8 mouse cellular contexts compared by ENCODE assay signal in the genomic region with DNA sequence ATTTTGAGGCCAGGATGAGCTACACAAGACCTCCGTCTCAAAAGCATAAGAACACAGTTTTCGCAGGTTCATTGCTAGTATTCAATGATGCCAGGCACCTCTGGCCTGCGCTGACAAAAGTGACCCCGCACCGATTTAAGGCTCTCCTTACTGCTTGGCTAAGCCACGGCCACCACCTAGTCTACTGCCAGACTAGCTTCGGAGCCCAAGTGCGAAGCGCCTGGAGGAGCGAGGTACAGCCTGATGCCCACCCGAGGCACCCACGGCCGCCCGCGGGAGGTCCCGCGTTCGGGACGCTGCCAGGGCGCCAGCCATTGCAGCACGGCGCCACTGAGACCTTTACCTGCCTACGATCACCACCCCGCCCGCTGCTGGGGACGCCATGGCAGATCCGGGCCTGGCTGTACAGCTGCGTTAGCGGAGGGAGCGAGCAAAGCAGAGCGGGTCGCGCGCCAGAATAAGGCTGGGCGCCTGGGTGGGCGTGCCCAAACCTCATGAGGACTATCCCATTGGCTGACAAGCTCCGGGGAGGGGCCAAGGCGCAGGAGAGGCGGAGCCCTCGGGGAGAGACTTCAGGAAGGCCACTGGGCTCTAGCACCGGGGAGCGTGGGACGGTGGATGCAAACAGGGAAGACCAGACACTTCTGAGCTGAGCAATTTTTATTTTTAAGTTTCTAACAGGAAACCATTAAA. TPM values are rescaled to one million over a fixed set of nuclear protein-coding genes. Genes with fewer than 3 reads are reported as not detected.
DNase-seq lines count a peak whose midpoint lies in the region; ATAC-seq and TF ChIP-seq lines count a peak whose summit lies in the region.

A gene (minus strand): TSS at position 465 of the 693 bp plus-strand sequence.

- no peak for TF ChIP-seq CTCF in CH12.LX (conservative IDR thresholded peaks at IDR 0.05 in 1 of 2, IDR thresholded peaks at IDR 0.05 in 1 of 2; ENCODE audit: low read depth in 2 of 2, low read length in 2 of 2)

- in situ Hi-C loops in CH12.LX (cut with MboI; ENCODE audit: low pct_ligation_motif_present, low pct_unique_long_range_greater_than_20kb, low sequenced_read_pairs), result loop anchor here (25.0 kb wide), 1 partner anchor 514 kb away; no protein-coding TSS in a partner anchor

- peak; percentile 100 for ATAC-seq in forebrain, embryonic 11.5 days (replicated peaks; ENCODE audit: low FRiP score)
- peak; percentile 100 for ATAC-seq in heart, embryonic 16.5 days (replicated peaks; ENCODE audit: extremely low read depth, insufficient read depth, low FRiP score)
- ATAC-seq in liver, embryonic 15.5 days (ENCODE audit: insufficient read depth), result peak; percentile 99
- peak; percentile 100 for ATAC-seq in neural tube, embryonic 12.5 days (ENCODE audit: low FRiP score, low read depth)

- H3K4me3 ChIP-seq in CH12.LX (replicated peaks in 1 of 3; ENCODE audit: low read depth in 2 of 3, low read length in 2 of 3, poor library complexity in 1 of 3), result peak within 1 kb of the TSS; percentile 65 to 76 (median 65)
- peak within 1 kb of the TSS; percentile 47 for H3K4me3 ChIP-seq in forebrain, embryonic 11.5 days (ENCODE audit: low read depth, low read length)
- H3K4me3 ChIP-seq in heart, embryonic 16.5 days (ENCODE audit: low read length), result peak within 1 kb of the TSS; percentile 69
- H3K4me3 ChIP-seq in liver, embryonic 15.5 days (replicated peaks), result peak within 1 kb of the TSS; percentile 69
- H3K4me3 ChIP-seq in neural tube, embryonic 12.5 days, result peak within 1 kb of the TSS; percentile 64

- H3K79me2 ChIP-seq in CH12.LX (replicated peaks; ENCODE audit: control insufficient read depth, extremely low read depth, insufficient read depth, poor library complexity, severe bottlenecking), result no peaks in the 10 kb centered on the region

- H3K27me3 ChIP-seq in CH12.LX (replicated peaks), result no peaks in the 10 kb centered on the region
- H3K27me3 ChIP-seq in forebrain, embryonic 11.5 days (ENCODE audit: control insufficient read depth, insufficient read depth, low read length), result peaks cover 4% of the 10 kb centered on the region
- no peaks in the 10 kb centered on the region for H3K27me3 ChIP-seq in heart, embryonic 16.5 days (ENCODE audit: control insufficient read depth, insufficient read depth, low read length)
- no peaks in the 10 kb centered on the region; the same call in 1 of the 2 replicates for H3K27me3 ChIP-seq in liver, embryonic 15.5 days
- peaks cover 14% of the 10 kb centered on the region; the same call in 1 of the 2 replicates for H3K27me3 ChIP-seq in neural tube, embryonic 12.5 days (replicated peaks)

- peak within 1 kb of the TSS; percentile 77 for H3K9ac ChIP-seq in CH12.LX (ENCODE audit: insufficient read depth, low read depth)
- peak within 1 kb of the TSS; percentile 79 for H3K9ac ChIP-seq in forebrain, embryonic 11.5 days (ENCODE audit: low read length)
- H3K9ac ChIP-seq in heart, embryonic 16.5 days (ENCODE audit: low read length), result peak within 1 kb of the TSS; percentile 81
- peak within 1 kb of the TSS; percentile 73 for H3K9ac ChIP-seq in liver, embryonic 15.5 days
- peak within 1 kb of the TSS; percentile 67 for H3K9ac ChIP-seq in neural tube, embryonic 12.5 days

- TF ChIP-seq POLR2A in CH12.LX (IDR thresholded peaks at IDR 0.05; ENCODE audit: low read depth, low read length), result peak; percentile 93

- H3K4me1 ChIP-seq in CH12.LX (ENCODE audit: control insufficient read depth in 1 of 2, insufficient read depth in 2 of 2), result peaks cover 6 to 21% of the 10 kb centered on the region in 2 experiments
- 0 out of 2 replicates have a peak, but pooled peaks cover 2% of the 10 kb centered on the region for H3K4me1 ChIP-seq in forebrain, embryonic 11.5 days (replicated peaks; ENCODE audit: control insufficient read depth, insufficient read depth, low read length)
- H3K4me1 ChIP-seq in heart, embryonic 16.5 days (ENCODE audit: control insufficient read depth, insufficient read depth, low read length), result peaks cover 6% of the 10 kb centered on the region; the same call in 1 of the 2 replicates
- peaks cover 27% of the 10 kb centered on the region for H3K4me1 ChIP-seq in liver, embryonic 15.5 days (replicated peaks)
- peaks cover 2% of the 10 kb centered on the region; the same call in 1 of the 2 replicates for H3K4me1 ChIP-seq in neural tube, embryonic 12.5 days

- 2% methylated on average over 43 of the region's 43 CpGs for WGBS in forebrain, embryonic 11.5 days
- 2% methylated on average over 43 of the region's 43 CpGs for WGBS in heart, embryonic 16.5 days
- WGBS in liver, embryonic 15.5 days (ENCODE audit: insufficient replicate concordance), result 2% methylated on average over 43 of the region's 43 CpGs
- WGBS in neural tube, embryonic 12.5 days, result 2% methylated on average over 43 of the region's 43 CpGs

- no peaks in the 10 kb centered on the region for H3K36me3 ChIP-seq in CH12.LX (replicated peaks in 1 of 2; ENCODE audit: control insufficient read depth in 1 of 2, insufficient read depth in 1 of 2, low read length in 1 of 2)
- no peaks in the 10 kb centered on the region for H3K36me3 ChIP-seq in forebrain, embryonic 11.5 days (ENCODE audit: control insufficient read depth, insufficient read depth, low read length)
- no peaks in the 10 kb centered on the region for H3K36me3 ChIP-seq in heart, embryonic 16.5 days (ENCODE audit: control insufficient read depth, insufficient read depth)
- no peaks in the 10 kb centered on the region for H3K36me3 ChIP-seq in liver, embryonic 15.5 days (replicated peaks)
- no peaks in the 10 kb centered on the region for H3K36me3 ChIP-seq in neural tube, embryonic 12.5 days

- DNase-seq in CH12.LX (ENCODE audit: extremely low read depth), result peak; percentile 97
- peak; percentile 97 for DNase-seq in c-Kit-positive CD71-positive TER-119-negative erythroid progenitor cells, embryonic 14.5 days (ENCODE audit: low read depth)
- DNase-seq in forebrain, embryonic 11.5 days (ENCODE audit: low spot score), result peak; percentile 96
- DNase-seq in kidney, postnatal 36 days, result peak; percentile 99
- DNase-seq in telencephalon, adult 2 months (ENCODE audit: low read depth, low spot score), result peak; percentile 88

- peak within 1 kb of the TSS; percentile 49; the same call in 1 of the 2 replicates for H3K27ac ChIP-seq in CH12.LX (ENCODE audit: insufficient read depth, low read depth)
- H3K27ac ChIP-seq in forebrain, embryonic 11.5 days (ENCODE audit: low read depth, low read length), result no peak within 1 kb of the TSS
- peak within 1 kb of the TSS; percentile 73 for H3K27ac ChIP-seq in heart, embryonic 16.5 days (ENCODE audit: low read length)
- H3K27ac ChIP-seq in liver, embryonic 15.5 days (replicated peaks), result peak within 1 kb of the TSS; percentile 63
- no peak within 1 kb of the TSS for H3K27ac ChIP-seq in neural tube, embryonic 12.5 days

- H3K4me2 ChIP-seq in CH12.LX (ENCODE audit: insufficient read depth, low read depth, poor library complexity, severe bottlenecking), result peak within 1 kb of the TSS; percentile 87
- H3K4me2 ChIP-seq in forebrain, embryonic 11.5 days (ENCODE audit: low read depth, low read length, severe bottlenecking), result peak within 1 kb of the TSS; percentile 93
- H3K4me2 ChIP-seq in heart, embryonic 16.5 days (ENCODE audit: low read depth, low read length), result peak within 1 kb of the TSS; percentile 85
- peak within 1 kb of the TSS; percentile 95 for H3K4me2 ChIP-seq in liver, embryonic 15.5 days
- H3K4me2 ChIP-seq in neural tube, embryonic 12.5 days (replicated peaks), result peak within 1 kb of the TSS; percentile 77

- no peaks in the 10 kb centered on the region for H3K9me3 ChIP-seq in CH12.LX (replicated peaks; ENCODE audit: low read length)
- H3K9me3 ChIP-seq in forebrain, embryonic 11.5 days (ENCODE audit: control insufficient read depth, low read length), result no peaks in the 10 kb centered on the region
- H3K9me3 ChIP-seq in heart, embryonic 16.5 days (replicated peaks; ENCODE audit: control insufficient read depth, low read length), result no peaks in the 10 kb centered on the region
- no peaks in the 10 kb centered on the region for H3K9me3 ChIP-seq in liver, embryonic 15.5 days (replicated peaks)
- no peaks in the 10 kb centered on the region for H3K9me3 ChIP-seq in neural tube, embryonic 12.5 days

- TF ChIP-seq RAD21 in CH12.LX (IDR thresholded peaks at IDR 0.05; ENCODE audit: low read depth, low read length), result no peak

- dilution Hi-C loops in CH12.LX (cut with MboI; ENCODE audit: extremely low pct_ligation_motif_present, extremely low pct_unique_long_range_greater_than_20kb, low sequenced_read_pairs), result no loop called here

- TF ChIP-seq EP300 in CH12.LX (IDR thresholded peaks at IDR 0.05; ENCODE audit: low read length), result no peak

TF ChIP-seq in CH12.LX, 34 proteins besides CTCF, POLR2A, EP300 and RAD21 (continues in another document):
- TF ChIP-seq NELFE (IDR thresholded peaks at IDR 0.05; ENCODE audit: low read depth, low read length) (peak; percentile 92), POLR2AphosphoS2 (IDR thresholded peaks at IDR 0.05; ENCODE audit: low read depth, low read length) (peak; percentile 81; the same call in 1 of the 2 replicates), SMC3 (IDR thresholded peaks at IDR 0.05; ENCODE audit: low read depth, low read length) (no peak), TBP (conservative IDR thresholded peaks at IDR 0.05; ENCODE audit: low read depth, low read length) (peak; percentile 59; the same call in 1 of the 2 replicates), TCF12 (IDR thresholded peaks at IDR 0.05; ENCODE audit: low read depth, low read length) (peak; percentile 78), ELF1 (IDR thresholded peaks at IDR 0.05; ENCODE audit: low read depth, low read length) (peak; percentile 50), ZMIZ1 (IDR thresholded peaks at IDR 0.05; ENCODE audit: low read depth, low read length) (peak; percentile 86; the same call in 1 of the 2 replicates), ZC3H11A (IDR thresholded peaks at IDR 0.05; ENCODE audit: low read depth, low read length) (no peak), GABPA (IDR thresholded peaks at IDR 0.05; ENCODE audit: insufficient replicate concordance, low read depth, low read length) (no peak), SIN3A (IDR thresholded peaks at IDR 0.05; ENCODE audit: low read length) (no peak; the same call in 1 of the 2 replicates), CHD1 (IDR thresholded peaks at IDR 0.05; ENCODE audit: low read depth, low read length) (no peak), JUN (IDR thresholded peaks at IDR 0.05; ENCODE audit: insufficient read depth, low read depth, low read length) (no peak), BHLHE40 (IDR thresholded peaks at IDR 0.05; ENCODE audit: low read depth, low read length) (no peak), MAZ (IDR thresholded peaks at IDR 0.05; ENCODE audit: low read depth, low read length) (peak; percentile 64)

RNA-seq across cellular contexts. Expression of the gene that starts here (rescaled TPM):
- total RNA-seq in CH12.LX (2012; rRNA removed) (13.1 and 13.3 TPM in 2 replicates), CH12.LX (2014; rRNA removed) (29.7 and 31.8 TPM in 2 replicates)
- polyA plus RNA-seq in CH12.LX (2012; ENCODE audit: insufficient read length, low read depth), result 33.7 and 38.3 TPM in 2 replicates
- polyA plus RNA-seq in forebrain, embryonic 11.5 days (2014; fragmentation: Nextera tagmentation; extraction: Ambion mirVana), result 7.4 and 8.2 TPM in 2 replicates
- 13.9 and 16.6 TPM in 2 replicates for polyA plus RNA-seq in heart, embryonic 16.5 days (2015; fragmentation: Nextera tagmentation; extraction: Ambion mirVana)
- polyA plus RNA-seq in liver, embryonic 15.5 days (2015; fragmentation: Nextera tagmentation; extraction: Ambion mirVana), result 6.9 and 8.7 TPM in 2 replicates
- polyA plus RNA-seq in neural tube, embryonic 12.5 days (2016; fragmentation: Nextera tagmentation; extraction: Ambion mirVana), result 8.1 and 9.4 TPM in 2 replicates

Comparison
In these comparisons a context has a peak if more than half of its experiments do, and no peak if none do; other contexts are left out.
1. H3K27ac ChIP-seq: peak in CH12.LX (single experiment), heart, embryonic 16.5 days (single experiment) and liver, embryonic 15.5 days (single experiment); none in forebrain, embryonic 11.5 days (single experiment) and neural tube, embryonic 12.5 days (single experiment).
2. Peak in every context shown above with its lines, with median percentiles within 50 percentile points of each other: DNase-seq, H3K4me2 ChIP-seq, H3K4me3 ChIP-seq, H3K9ac ChIP-seq and ATAC-seq.